Mouse (Mus musculus) cerebellum, adult 8-10 months (tissue): ENCODE data around the gene Nfia.

Experiments
- DNase-seq: peaks from one replicate; pipeline ENCODE4 v3.0.0; 2022

Nfia gene

GRCm38 (mm10) chr4:98023245-98023792 is 250.8 kb downstream of the Nfia start:
- DNase-seq = no peak

GRCm38 (mm10) chr4:98027412-98027811 is 254.9 kb downstream of the Nfia start:
- DNase-seq = no peak

- no peak for DNase-seq
These were observed 259.3 kb downstream of the Nfia start for GRCm38 (mm10) chr4:98031871-98032270.

DNA sequence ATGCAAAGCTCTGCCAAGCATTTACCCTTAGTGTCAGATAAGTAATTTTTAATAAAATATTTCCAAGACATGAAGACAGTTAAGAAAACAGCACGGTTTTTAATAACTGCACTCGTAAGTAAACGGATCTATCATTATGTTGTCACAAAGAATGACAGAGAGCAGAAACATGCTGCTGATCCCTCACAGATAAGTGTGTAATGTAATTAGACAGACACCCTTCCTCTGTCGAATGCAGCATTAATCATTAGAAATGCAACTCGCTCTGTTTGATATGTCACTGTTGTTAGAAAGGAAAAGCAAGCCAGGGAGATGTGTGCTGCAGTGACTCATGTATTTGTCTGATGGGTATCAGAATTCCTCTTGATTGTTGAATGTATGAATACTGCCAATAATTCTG is 259.8 kb downstream of the Nfia start:
- no peak for DNase-seq

- DNase-seq = no peak
These were observed 266.6 kb downstream of the Nfia start for GRCm38 (mm10) chr4:98039095-98039494.

DNA sequence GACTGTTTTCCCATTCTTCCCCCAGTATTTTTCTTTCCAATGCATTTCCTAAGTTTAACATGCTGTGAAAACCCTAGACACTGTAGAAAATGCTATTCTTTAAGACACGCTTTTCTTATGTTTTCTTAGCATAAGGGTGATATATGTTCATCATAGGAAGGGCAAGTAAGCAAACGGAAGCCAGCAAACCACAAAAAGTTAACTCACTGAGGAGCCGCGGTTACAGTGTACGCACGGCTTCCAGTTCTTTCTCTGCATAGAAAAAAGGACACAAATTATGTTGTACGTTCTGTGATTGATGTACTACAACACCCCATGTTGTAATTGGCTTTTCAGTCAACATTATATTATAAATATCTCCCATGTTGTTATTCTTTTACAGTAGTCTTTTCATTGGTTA is 267.6 kb downstream of the Nfia start:
- no peak for DNase-seq

GRCm38 (mm10) chr4:98044611-98045010 is 272.1 kb downstream of the Nfia start:
- no peak for DNase-seq

- peak; percentile 45 for DNase-seq
These were observed 274.8 kb downstream of the Nfia start for GRCm38 (mm10) chr4:98047369-98047768.

DNA sequence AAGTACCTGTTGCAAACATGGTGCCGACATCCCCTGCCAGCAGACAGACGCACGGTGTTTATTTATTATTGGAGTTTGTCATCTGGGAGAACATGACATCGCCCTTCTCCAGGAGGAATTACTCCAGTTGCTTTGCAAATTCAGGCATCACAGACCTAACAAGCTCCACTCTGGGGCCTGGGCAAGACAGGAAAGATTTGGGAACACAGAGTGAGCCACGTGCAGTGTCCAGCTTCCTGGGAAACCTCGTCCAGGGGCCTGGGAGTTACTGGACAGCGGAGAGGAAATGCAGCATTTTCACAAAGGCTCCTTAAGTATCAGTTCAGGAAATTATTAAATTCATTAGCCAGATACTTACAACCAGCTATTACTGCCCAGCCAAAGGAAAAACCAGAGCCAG is 277.1 kb downstream of the Nfia start:
- no peak for DNase-seq

DNA sequence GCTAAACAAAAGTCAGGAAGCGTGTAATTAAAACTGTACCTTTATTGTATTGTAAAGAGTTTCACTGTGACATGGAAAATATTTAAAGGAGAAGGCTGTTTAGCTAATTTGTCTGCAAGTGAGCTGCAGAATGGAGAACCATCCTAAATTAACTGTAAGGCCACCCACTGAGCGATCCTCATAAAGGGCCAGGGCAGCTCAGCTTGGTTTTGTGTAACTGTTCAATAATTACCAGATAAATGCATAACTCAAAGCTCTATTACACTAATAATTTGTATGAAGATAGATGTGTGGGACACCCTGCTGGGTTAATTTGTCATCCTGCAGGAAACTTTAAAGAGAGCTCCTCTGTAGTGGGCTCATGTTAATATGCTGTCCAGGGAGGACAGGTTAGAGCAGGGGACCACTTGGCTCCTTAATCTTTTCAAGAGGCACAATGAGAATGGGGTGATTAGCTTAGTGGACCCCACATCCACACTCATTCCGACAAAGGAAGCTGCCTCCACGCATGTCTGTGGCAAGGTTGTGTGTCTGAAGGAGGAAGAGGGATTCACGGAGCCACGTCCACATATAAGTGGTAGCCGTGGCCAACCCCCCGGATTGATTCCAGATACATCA is 277.6 kb downstream of the Nfia start:
- no peak for DNase-seq

GRCm38 (mm10) chr4:98050781-98051180 is 278.2 kb downstream of the Nfia start:
- DNase-seq = no peak

- DNase-seq = no peak
These were observed 278.8 kb downstream of the Nfia start for GRCm38 (mm10) chr4:98051326-98051725.

DNA sequence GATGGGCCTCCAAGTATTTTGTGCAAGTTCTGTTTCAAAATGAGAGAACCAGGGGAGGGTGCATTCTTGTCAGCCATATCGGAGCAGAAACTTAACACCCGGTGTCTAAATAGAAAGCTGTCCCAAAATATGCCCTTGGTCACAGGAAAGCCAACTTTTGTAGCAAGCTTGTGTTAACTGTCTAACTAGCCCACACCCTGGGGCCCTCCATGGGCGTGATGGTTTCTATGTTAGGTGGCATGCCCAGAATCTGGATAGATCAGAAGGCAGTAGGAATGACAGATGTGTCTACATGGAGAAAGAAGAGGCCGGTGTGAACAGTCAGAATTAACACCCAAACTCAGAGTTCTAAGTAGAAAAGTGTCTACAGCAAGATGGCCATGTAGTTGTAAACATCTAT is 282.5 kb downstream of the Nfia start:
- DNase-seq = no peak

GRCm38 (mm10) chr4:98056396-98057020 is 284.0 kb downstream of the Nfia start:
- DNase-seq = no peak

- DNase-seq = no peak
These were observed 284.7 kb downstream of the Nfia start for GRCm38 (mm10) chr4:98057246-98057645.

DNA sequence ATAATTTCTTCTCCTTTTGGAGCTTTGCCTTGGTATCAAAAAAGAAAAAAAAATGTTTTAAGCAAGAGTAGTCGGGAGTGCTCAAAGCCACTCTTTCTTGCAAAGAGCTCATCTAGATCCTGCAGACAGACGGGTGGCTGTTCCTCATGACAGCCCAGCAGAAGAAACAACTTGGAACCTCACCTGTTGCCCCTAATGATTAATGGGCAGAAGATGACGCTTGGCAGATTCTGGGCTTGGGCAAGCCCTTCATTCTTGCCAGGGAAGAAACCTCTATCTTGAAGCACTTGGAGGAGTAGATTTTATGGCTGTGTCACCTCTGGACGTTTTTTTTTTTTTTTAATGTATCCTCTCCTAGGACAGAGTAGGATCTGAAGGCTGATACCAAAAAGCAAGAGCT is 285.2 kb downstream of the Nfia start:
- DNase-seq = no peak

DNA sequence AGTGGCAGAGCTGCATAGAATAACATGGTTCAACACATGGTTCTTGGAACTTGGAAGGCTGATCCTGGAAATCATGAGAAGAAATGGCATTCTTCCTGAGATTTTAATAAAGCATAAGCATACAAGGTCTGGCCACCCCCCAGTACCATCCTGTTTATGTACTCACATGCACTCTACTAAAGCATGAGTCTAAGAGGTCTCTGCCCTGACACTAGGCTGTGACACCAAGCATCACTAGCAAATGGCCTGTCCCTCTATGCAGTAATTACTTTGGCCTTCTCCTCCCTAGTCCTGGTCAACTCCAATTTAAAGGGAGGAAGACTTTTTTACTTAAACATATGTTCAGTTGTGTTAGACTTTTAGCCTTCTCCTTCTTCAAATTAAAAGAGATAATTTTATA is 285.6 kb downstream of the Nfia start:
- no peak for DNase-seq

GRCm38 (mm10) chr4:98060601-98061000 is 288.1 kb downstream of the Nfia start:
- DNase-seq = no peak

DNA sequence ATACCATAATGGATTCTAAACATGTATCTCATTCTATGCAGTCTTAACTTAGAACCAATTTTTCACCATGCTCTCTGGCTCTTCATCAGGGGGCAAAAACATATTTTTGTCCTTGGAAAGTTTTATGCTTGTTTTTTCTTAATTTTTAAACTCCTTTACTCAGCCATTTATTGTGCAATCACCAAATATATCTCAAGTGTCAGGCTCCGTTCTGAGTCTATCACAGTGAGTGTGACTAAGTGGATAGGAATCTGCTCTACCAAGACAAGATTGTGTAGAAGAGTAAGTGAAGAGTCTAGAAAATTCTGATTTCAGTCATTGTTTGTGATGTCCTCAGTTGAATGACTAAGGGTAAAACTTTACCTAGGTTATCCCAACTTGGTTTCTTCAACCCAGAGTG is 288.6 kb downstream of the Nfia start:
- DNase-seq = no peak

DNA sequence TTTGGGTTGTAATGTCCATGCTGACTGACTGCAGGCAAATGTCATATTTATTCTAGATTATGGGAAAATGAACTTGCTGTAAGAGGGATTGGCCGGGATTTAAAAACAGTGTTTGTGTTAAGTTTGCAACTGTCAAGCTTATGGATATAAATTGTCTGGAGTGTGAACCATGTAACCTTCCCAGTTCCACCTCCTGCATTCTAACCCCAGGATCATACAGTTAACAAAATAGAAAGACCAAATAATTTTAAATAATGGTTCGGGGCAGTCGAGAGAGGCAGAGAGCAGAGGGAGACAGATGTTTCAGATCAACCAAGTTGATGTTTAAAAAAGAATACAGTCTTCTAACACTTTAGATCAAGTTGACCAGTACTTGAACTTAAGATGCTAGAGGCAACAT is 290.7 kb downstream of the Nfia start:
- no peak for DNase-seq

- DNase-seq = no peak
These were observed 303.6 kb downstream of the Nfia start for GRCm38 (mm10) chr4:98076106-98076505.

DNA sequence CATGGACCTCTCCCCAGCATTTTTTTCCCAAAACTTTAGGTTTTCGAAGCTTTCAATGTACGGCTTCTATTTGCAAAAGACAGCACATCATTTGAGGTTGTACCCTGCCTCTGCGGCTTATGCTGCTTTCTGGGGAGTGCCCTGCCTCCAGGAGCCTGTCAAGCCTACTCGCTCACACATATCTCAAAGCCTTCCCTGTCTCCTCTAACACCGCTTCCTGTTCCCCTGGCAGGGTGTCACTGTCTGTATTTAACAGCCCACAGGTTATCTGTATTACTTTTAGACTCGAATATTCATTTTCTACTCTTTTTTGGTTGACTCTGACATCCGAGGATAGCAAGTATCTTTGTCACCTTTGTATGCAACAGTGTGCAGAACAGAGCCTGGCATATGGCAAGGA is 304.1 kb downstream of the Nfia start:
- DNase-seq = no peak

DNA sequence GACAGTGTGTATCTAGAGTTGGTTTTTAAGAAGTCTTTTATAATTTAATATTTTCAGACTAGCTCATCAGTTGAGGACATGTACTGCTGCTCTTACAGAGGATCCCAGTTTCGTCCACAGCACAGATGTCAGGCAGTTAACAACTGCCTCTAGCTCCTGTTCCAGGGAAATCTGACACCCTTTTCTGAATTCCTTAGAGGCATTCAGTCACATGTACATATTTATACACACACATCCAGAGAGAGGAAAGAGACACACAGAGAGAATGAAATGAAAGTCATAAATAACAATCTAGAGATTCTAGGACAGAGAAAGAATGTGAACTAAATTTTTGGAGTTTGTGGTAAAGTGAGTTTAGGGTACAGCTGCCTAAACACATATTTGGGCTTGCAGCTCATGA is 308.1 kb downstream of the Nfia start:
- no peak for DNase-seq

GRCm38 (mm10) chr4:98081962-98082361 is 309.4 kb downstream of the Nfia start:
- no peak for DNase-seq

DNA sequence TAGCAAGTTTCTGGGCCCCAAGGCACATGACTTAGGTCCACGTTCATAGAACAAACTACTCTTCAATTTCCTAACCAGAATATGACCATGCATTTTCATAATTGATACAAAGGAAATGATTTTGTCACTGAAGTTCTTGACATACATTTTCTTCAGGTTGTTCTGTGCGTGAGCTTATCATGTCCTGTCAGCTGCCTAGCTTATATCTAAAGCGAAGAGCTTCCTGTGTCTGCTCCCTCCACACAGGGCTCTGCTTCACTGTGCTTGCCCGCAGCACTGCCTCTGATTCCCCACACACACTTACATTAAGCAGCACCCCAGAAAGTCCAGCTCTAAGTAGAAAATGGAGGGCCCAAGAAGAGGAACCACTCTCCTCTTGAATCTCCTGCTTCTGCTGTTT is 310.0 kb downstream of the Nfia start:
- DNase-seq = no peak
